Mouse (Mus musculus) kidney, postnatal 10 days (tissue): ENCODE measurements around the gene Herc2.

Experiments used
- DNase-seq: peaks from one replicate; pipeline ENCODE4 v3.0.0; 2021; ENCODE audit warnings: mixed read lengths

Gene Herc2

DNA sequence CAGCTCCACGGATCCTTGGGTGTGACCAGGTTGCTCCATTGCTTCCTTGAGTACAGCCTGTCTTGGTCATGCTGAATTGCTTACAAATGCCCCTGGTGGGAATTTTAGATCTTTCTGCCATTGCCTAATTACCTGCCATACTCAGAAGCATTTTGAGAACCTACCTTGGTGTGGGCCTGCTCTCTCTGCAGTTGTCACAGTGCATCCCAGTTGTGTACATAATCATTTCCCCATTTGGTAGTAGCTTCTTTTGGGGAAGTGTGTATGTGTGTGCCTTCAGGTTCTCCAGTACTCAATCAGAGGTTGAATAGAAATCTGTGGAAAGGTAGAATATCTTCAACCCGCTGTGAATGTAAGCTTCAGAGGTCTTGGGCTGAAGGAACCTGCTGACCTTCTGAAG, 153.3 kb downstream of the Herc2 start:
- DNase-seq = no peak

DNA sequence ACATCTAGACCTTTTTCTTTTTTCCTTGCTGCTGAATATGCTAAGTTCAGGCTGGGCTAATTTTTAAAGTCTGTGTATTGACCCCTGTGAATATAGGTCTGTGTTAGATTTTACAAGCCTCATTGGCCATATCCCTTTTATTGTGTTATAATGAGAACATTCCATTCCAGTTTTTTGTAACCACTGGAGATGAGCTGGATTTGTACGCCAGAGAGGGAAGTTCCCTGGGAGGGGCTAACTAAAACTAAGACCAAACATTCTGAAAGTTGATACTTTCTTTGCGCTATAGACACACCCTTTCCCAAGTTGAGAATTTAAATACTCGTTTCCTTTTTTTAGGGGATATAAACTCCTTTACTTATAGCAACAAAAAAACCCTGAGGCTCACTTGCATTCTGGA, 154.9 kb downstream of the Herc2 start:
- no peak for DNase-seq

DNA sequence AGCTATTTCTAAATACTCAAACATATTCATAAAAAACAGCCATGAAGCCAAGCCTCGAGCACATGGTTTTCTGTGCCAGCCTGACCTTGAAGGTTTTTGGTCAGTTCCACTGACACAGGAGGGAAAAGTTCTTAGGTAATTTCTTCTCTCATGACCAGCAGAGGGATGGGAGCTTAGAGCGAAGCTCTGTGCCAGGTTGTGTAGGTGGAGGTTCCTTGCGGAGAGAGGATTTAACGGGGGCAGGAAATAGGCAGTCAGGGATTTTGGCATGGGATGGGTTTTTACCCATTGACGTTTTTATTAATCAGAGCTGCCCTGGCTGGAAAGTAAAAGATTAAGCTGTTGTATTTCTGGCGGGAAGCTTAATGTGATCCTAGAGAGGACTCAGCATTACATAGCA, 170.8 kb downstream of the Herc2 start:
- no peak for DNase-seq

DNA sequence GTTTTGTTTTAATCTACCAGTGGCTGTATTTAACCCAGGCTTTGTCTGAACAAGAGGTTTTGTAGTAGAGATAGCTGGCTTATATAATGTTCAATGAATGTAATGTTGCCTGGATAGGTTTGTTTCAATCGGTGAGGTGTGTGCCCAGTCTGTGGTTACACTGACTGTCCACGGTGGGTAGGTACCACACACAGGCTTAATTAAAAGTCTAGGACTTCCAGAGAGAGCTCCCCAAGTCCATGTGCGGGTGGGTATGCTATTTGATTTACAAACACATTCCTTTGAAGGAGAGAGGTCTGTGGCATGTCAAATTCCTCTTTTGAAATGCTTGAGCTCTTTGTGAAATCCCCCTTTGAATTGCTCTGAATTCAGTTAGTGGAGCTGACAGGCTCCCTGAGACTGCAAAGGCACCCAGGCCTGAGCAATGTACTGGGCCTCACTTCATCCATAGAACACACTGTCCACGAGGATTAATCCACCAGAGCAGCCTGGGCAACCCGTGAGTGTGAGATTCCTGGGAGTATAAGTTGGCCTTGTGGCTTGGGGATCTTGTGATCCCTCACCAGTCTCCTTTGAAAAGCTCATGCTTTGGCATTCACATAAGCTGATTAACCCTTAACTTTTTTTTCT, 185.9 kb downstream of the Herc2 start:
- no peak for DNase-seq

DNA sequence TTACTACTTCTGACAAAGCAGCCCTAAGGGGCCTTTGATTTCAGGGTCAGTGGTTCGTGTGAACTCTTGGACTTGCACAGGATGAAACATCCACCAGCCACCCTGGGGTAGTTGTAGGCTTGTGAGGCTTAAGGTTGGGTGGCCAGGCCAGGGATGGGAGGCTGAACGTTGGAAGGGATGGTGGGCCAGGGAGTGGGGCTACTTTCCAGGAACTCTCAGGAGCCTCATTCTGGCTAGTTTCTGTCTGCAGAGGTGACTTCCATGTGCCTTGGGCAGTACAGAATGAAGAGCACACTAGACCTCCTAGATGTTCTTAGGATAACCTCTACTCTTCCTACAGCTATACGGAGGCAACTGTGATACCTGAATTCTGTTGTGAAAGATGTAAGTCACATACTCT, 186.6 kb downstream of the Herc2 start:
- DNase-seq = no peak

DNA sequence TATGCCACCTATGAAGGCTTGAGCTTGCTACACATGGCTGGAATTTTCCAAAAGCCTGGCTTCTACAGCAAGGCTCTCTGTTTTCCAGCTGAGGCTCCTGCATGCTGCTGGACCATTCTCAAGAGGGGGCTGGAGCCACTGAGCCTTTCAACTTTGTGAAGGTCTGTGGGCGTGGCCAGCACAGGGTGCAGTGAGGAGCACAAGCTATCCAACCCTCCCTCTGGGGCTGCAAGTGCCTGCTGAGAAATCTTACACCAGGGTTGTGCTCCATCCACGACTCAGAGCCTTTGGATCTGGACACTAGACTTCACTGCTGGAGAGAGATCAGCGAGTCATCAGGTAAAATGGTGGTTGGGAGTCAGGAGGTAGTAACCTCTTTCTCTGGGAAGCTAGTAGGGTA, 189.5 kb downstream of the Herc2 start, which contains the start of gene Oca2:
Gene Oca2, plus strand, starts transcription at position 218 of the 400 bp plus-strand sequence.
- no peak for DNase-seq

DNA sequence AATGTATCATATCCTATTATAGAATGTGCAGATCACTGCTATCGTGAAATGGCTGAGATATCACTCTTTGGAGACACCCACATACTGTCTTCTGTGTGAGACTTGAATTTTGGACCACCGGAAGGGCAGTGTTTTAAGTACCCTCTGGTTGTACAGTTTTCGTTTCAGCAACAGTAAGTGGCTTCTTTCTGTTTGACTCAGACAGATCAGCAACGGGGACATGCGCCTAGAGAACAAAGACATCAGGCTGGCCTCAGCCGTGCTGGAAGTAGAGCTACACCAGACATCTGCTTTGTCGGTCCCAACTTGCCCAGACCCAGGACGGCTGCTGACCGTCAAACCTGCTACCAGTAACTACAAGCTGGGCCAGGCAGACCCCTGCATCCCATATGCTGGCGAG, 204.6 kb downstream of the Herc2 start:
- no peak for DNase-seq

DNA sequence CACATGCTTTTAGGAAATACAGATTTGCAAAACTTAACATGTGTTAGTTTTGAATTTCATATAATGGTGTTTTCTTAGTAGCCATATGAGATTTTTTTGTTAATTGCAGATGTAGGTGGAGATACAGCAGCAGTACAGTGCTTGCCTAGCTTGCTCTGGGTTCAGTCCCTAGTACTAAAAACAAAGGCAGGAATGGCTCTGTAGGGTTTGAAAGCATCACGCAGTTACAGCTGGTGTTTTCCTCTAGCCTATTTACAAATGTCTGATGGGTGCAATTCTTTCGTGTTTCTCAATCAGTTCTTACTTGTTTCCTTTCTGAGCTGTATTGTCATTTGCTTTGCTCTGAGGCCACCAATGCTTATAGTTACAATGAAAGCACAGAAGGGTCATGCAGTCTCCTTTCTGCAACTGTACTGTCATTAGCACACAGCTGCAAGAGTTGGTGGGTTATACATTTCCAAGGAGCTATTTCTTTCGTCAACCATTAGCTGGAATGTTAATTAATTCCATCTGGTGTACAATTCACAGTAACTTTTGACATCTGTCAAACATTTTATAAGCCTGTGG, 208.0 kb downstream of the Herc2 start:
- no peak for DNase-seq

DNA sequence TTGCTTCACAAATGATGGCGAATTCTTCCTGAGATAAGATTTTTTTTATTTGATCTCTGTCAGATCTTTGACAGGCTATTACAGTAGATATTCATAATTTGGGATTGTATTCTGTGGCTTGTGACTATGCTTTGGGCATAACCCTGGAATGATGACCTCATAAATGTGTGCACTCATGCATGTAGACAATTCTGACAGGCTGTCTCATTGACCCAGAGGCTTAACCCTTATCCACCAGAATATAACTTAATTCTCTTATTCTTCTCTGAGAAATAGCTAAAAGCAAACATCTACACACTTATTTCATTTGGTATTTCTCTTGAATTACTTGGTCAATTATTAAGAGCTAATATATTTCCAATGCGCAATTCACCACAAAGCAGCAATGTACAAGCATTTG, 227.5 kb downstream of the Herc2 start:
- DNase-seq = no peak
